8 mouse cellular contexts compared by ENCODE assay signal in the genomic region with DNA sequence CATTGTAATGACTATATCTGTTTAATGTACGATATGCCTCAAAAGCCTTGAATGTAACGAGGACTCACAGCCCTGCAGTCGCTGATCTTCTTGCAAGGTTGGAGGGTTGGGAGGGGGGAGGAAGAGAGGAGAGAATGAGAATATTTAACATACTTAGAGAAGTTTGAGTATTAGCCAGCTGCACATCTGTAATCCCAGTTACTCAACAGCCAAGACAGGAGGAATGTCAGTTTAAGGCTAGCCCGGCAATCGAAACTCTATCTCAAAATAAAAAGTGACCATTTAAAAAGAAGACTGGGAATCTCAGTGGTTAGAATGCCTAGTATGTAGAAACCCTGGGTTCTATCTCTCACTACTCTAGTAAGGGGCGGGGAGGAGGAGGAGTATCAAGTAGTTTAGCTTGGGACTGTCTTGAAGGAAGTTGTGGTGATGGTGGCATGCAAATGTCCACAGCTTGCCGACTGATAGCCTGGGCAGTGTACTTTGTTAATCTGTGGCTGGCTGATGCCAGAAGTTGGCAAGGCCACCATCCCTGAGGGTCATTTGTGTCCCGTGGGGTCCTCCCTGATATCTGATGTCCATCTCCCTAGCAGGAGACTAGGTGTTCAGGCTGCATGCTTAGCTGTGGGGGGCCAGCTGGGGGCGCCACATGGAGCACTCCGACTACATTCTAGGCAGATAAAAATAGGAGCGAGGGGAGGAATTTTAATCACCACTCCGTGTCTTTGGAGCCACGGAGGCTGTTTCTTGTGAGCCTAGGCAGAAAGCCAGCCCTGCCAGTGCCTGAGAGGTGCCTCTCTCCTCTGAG. TPM values are rescaled to one million over a fixed set of nuclear protein-coding genes. Genes with fewer than 3 reads are reported as not detected.
A peak's percentile ranks its signal among the peaks of the same experiment; 100 is the strongest.
DNase-seq lines count a peak whose midpoint lies in the region; ATAC-seq and TF ChIP-seq lines count a peak whose summit lies in the region.

No protein-coding gene starts in this region.

- intact Hi-C loops in gastrocnemius, adult 2 months (cut with DNase I) = loop anchor here (5.0 kb wide), 1 partner anchor 55 kb away; no protein-coding TSS in a partner anchor
- intact Hi-C loops in gastrocnemius, postnatal 36 days (cut with DNase I) = loop anchor here (5.0 kb wide), 1 partner anchor 55 kb away; no protein-coding TSS in a partner anchor
- intact Hi-C loops in left cerebral cortex, postnatal 25 days (cut with DNase I) = loop anchor here (5.0 kb wide), 1 partner anchor 110 kb away; no protein-coding TSS in a partner anchor

- peak; percentile 60 for TF ChIP-seq CTCF in gastrocnemius, adult 2 months (IDR thresholded peaks at IDR 0.05)

- H3K4me3 ChIP-seq in gastrocnemius, adult 2 months = peak overlapping the region; percentile 11; the same call in 1 of the 2 replicates

- peak; percentile 58 for DNase-seq in gastrocnemius, adult 2 months
- DNase-seq in gastrocnemius, postnatal 36 days = no peak
- peak; percentile 35 for DNase-seq in retina, postnatal 1 day
- no peak for DNase-seq in retina, embryonic 14.5 days (ENCODE audit: low spot score)
- DNase-seq in left cerebral cortex, postnatal 25 days (ENCODE audit: low spot score in 2 of 2) = peak; percentile 59 to 86
- DNase-seq in right cerebral cortex, adult 2 months (ENCODE audit: low spot score in 2 of 2) = peak; percentile 56 to 63
- DNase-seq in cerebellum, postnatal 4 days (ENCODE audit: low spot score in 2 of 2) = no peak

- H3K27ac ChIP-seq in gastrocnemius, adult 2 months = peak overlapping the region; percentile 28; the same call in 1 of the 2 replicates

- peak; percentile 46 for ATAC-seq in granulocyte monocyte progenitor cell, adult 5-6 weeks (replicated peaks; ENCODE audit: poor library complexity, severe bottlenecking)

RNA-seq across cellular contexts. Expression of a gene that starts 46.4 kb away (rescaled TPM):
- total RNA-seq in gastrocnemius, adult 2 months (2021) = 1 to 10 TPM in 1 of 2 experiments, under 1 TPM in 1; 0.82 to 1.7 TPM
- total RNA-seq in gastrocnemius, postnatal 36 days (2021) = 1 to 10 TPM; 1.7 to 1.8 TPM
- 0.73 TPM in 1 of 2 replicates, not detected in the other for total RNA-seq in granulocyte monocyte progenitor cell, adult 5-6 weeks (2014; fragmentation: Nextera tagmentation)
- 0.10 and 0.13 TPM in 2 replicates for total RNA-seq in granulocyte monocyte progenitor cell, adult 5-6 weeks (2017)
- total RNA-seq in left cerebral cortex, postnatal 25 days (2021) = 10 to 100 TPM; 16.7 to 17.9 TPM

Comparison
In these comparisons a context has a peak if more than half of its experiments do, and no peak if none do; other contexts are left out.
1. DNase-seq: peak in gastrocnemius, adult 2 months (single experiment), retina, postnatal 1 day (single experiment), left cerebral cortex, postnatal 25 days (2 of 2) and right cerebral cortex, adult 2 months (2 of 2); none in gastrocnemius, postnatal 36 days (0 of 2), retina, embryonic 14.5 days (single experiment) and cerebellum, postnatal 4 days (0 of 2).
2. RNA of a gene that starts 46.4 kb away (total RNA-seq): 16.7 to 17.9 TPM in left cerebral cortex, postnatal 25 days; 1.7 to 1.8 TPM in gastrocnemius, postnatal 36 days, 0.82 to 1.7 TPM in gastrocnemius, adult 2 months and 0.10 to 0.73 TPM in granulocyte monocyte progenitor cell, adult 5-6 weeks; every median in the first group is over 4 times any median in the second.